Mouse (Mus musculus): ENCODE data around the gene Gm30191.
A peak's percentile ranks its signal among the peaks of the same experiment; 100 is the strongest.

Gene Gm30191

GRCm38 (mm10) chr4:134252131-134252910 lies 5.6 kb downstream of the Gm30191 start:
- DNase-seq (ENCODE audit: low read depth, low spot score): no peak

DNA sequence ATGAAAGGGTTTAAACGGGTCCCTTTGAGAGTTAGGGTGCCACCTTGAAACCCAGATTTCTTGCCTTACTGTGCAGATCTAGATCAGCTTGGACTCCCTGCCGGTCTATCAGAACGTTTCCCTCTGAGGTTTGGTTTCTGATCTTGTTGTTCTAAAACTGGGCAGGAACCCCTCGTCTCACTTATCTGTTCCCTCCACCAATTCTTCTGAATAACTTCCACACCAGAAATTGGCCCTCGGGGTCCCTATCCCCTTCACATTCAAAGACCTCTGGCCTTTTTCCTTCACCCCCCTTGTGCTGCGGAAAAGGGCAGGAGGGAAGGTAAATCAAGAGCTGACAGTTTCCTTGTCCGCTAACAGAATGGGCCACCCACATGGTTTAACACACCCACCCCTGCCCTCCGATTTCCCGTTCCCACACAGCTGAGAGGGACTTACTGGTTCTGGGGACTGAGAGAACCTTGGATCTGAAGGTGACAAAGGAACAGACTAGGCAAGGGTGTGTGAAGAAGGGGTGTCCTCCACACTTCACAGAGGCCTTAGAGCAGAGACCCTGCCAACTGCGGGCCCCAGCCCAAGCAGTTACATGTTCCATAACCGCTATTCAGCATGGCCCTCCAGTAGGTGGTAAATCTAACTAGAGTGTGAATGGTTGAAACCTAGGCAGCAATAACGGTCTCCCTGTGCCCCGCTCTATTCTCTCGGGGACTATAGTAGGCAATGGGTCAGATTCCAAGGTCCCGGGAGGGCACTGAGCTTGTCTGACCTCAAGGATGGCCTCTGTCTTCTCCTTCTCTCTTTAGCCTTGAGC lies 6.4 kb downstream of the Gm30191 start:
- no peak for DNase-seq (ENCODE audit: low read depth, low spot score)

GRCm38 (mm10) chr4:134253722-134254324 lies 7.1 kb downstream of the Gm30191 start, which contains the start of gene Grrp1:
Gene Grrp1 (minus strand): TSS chr4:134254106.
- DNase-seq (ENCODE audit: low read depth, low spot score): no peak

DNA sequence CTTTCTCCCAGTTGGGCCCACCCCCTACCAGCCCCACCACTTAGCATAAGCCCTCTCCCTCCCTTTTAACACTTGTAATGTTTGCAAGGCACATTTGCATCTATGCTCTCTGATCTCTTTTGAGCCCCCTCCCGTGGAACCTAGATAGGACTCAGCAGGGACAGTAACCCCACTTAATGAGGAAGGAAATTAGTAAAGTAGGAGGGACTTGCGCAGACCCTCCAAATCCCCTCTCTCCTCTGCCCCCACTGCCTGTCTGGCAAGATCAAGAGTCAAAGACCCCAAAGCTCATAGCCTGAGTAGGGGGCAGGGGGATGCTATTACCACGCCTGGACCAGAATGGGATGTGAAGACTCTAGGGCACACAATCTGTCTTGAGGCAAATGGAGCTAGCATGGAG lies 8.1 kb downstream of the Gm30191 start:
- no peak for DNase-seq (ENCODE audit: low read depth, low spot score)

- no peak for DNase-seq (ENCODE audit: low read depth, low spot score)
Measured at GRCm38 (mm10) chr4:134255854-134256253, 9.1 kb downstream of the Gm30191 start.

GRCm38 (mm10) chr4:134256407-134257197 lies 9.9 kb downstream of the Gm30191 start:
- DNase-seq (ENCODE audit: low read depth, low spot score): no peak

DNA sequence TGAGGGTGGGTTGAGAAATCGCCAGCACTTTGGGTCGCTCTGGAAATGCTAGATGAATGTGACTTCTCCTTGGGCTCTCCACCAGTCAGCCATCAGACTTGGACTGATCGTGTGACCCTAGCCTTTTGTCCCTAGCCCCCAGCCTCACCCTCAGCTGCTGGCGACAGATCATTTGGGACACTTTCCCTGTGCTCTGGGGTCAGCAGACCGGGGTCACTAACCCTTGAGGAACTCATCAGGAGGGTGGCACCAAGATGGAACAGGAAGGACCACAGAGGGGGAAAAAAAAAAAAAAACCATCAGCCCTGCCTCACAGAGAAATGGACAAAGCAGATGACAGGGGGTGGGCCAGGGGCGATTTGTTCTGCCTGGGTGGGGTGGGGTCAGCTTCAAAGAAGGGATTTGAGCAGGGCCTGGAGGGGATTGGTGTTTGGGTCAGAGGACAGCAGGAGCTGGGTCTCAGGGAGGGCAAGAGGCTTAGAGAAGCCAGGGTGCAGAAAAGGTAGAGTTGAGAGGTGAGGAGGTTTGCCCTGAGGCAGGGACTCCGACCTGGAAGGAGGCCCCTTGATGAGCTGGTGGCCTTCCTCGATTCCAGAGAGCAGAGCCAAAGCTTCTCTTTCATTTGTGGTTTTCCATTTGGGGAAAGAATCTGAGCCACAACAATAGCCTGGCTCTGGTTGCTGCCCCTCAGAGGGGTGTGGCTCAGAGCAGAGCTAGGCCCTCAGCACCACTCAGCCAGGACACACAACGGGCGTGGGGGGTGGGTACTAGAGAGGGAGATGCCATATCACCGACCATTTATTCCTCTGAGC lies 10.7 kb downstream of the Gm30191 start:
- DNase-seq (ENCODE audit: low read depth, low spot score): no peak

DNA sequence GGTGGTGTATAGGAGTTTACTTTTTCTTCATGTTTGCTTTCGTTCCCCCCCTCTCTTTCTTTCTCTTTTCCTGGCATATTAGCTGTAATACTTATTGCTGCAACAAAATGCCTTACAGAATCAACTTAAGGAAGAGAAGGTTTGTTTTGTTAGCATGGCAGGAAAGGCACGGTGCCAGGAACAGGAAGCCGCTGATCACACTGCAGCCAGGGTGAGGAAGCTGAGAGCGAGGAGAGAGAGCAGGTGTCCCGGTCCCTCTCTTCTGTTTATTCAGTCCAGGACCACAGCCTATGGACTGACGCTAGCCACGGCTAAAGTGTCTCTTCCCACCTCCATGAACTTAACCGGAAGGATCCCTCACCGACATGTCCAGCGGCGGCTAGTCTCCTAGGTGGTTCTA lies 11.6 kb downstream of the Gm30191 start:
- no peak for DNase-seq (ENCODE audit: low read depth, low spot score)

GRCm38 (mm10) chr4:134263191-134263590 lies 16.5 kb downstream of the Gm30191 start:
- peak; percentile 44 for DNase-seq (ENCODE audit: low read depth, low spot score)

GRCm38 (mm10) chr4:134265860-134266585 lies 19.3 kb downstream of the Gm30191 start:
- no peak for DNase-seq (ENCODE audit: low read depth, low spot score)

- no peak for DNase-seq (ENCODE audit: low read depth, low spot score)
Measured at GRCm38 (mm10) chr4:134268102-134268655, 21.4 kb downstream of the Gm30191 start.

GRCm38 (mm10) chr4:134269622-134270021 lies 22.9 kb downstream of the Gm30191 start:
- DNase-seq (ENCODE audit: low read depth, low spot score): peak; percentile 43

DNA sequence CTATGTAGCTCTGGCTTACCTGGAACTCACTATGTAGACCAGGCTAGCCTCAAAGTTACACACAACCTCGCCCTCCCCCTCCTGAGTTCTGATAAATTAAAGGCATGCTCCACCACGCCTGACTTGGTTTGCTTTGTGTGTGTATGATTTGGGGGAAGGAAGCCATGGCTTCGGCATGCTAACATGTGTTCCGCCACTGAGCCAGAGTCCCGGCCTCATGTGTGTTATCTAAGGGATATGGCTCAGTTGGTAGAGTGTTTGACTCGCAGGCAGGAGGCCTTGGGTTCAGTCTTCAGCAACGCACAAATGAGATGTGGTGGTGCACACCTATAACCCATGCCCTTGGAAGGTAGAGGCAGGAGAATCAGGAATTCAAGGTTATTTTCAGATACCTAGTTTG lies 25.2 kb downstream of the Gm30191 start:
- no peak for DNase-seq (ENCODE audit: low read depth, low spot score)

- no peak for DNase-seq (ENCODE audit: low read depth, low spot score)
Measured at GRCm38 (mm10) chr4:134272731-134273416, 26.1 kb downstream of the Gm30191 start.

GRCm38 (mm10) chr4:134273417-134274345 lies 26.9 kb downstream of the Gm30191 start:
- DNase-seq (ENCODE audit: low read depth, low spot score): peak; percentile 91

GRCm38 (mm10) chr4:134284942-134285341 lies 38.2 kb downstream of the Gm30191 start:
- no peak for DNase-seq (ENCODE audit: low read depth, low spot score)

GRCm38 (mm10) chr4:134286226-134287167 lies 39.8 kb downstream of the Gm30191 start:
- no peak for DNase-seq (ENCODE audit: low read depth, low spot score)

Measured in A20 (cell line).